Mouse (Mus musculus) embryonic facial prominence, embryonic 12.5 days (tissue): ENCODE results near the gene Derl3. TPM values are rescaled to one million over a fixed set of nuclear protein-coding genes. Genes with fewer than 3 reads are reported as not detected.

Source experiments
- ATAC-seq: fragments of 200-750 bp; cut with Nextera tagmentation; 2 replicates; pipeline ENCODE4 v1.8.0; 2017; ENCODE audit not compliant: insufficient number of reproducible peaks, insufficient read depth, low FRiP score, low TSS enrichment
- H3K27ac ChIP-seq: fragments of 300-500 bp; sonication (generic); 2 replicates; pipeline ENCODE4 v1.5.1; 2016; ENCODE audit warnings: mild to moderate bottlenecking
- H3K27me3 ChIP-seq: fragments of 300-500 bp; sonication (generic); 2 replicates; pipeline ENCODE4 v1.6.1; 2016; ENCODE audit warnings: mild to moderate bottlenecking, moderate library complexity
- H3K36me3 ChIP-seq: fragments of 300-500 bp; sonication (generic); 2 replicates; pipeline ENCODE4 v1.6.1; 2016; ENCODE audit warnings: mild to moderate bottlenecking
- H3K4me1 ChIP-seq: fragments of 300-500 bp; sonication (generic); 2 replicates; pipeline ENCODE4 v1.6.1; 2016
- H3K4me2 ChIP-seq: fragments of 300-500 bp; sonication (generic); replicated peaks from 2 replicates; pipeline ENCODE4 v1.6.1; 2016; ENCODE audit warnings: mild to moderate bottlenecking, moderate library complexity
- H3K4me3 ChIP-seq: fragments of 300-500 bp; sonication (generic); 2 replicates; pipeline ENCODE4 v1.5.1; 2016; ENCODE audit warnings: mild to moderate bottlenecking
- H3K9ac ChIP-seq: fragments of 300-500 bp; sonication (generic); 2 replicates; pipeline ENCODE4 v1.6.1; 2016; ENCODE audit warnings: mild to moderate bottlenecking, moderate library complexity
- H3K9me3 ChIP-seq: fragments of 300-500 bp; sonication (generic); 2 replicates; pipeline ENCODE4 v1.6.1; 2016; ENCODE audit warnings: mild to moderate bottlenecking, moderate library complexity
- WGBS: fragments of 180-500 bp; shearing (Covaris S2); methylation state at CpG from one replicate; pipeline ENCODE4 v1.1.7; 2016; 5-methylcytosine and 5-hydroxymethylcytosine counted together
- polyA plus RNA-seq: library from polyadenylated mRNA; unstranded; fragments of >200 nt; fragmentation: Nextera tagmentation; extraction: Ambion mirVana; gene quantifications from 2 replicates; pipeline ENCODE4 v1.2.1, GENCODE M21; 2016

Gene Derl3
- polyA plus RNA-seq, 1 experiment from 2014 or later, result 3.9 TPM

GRCm38 (mm10) chr10:75894601-75895000 is 1.4 kb downstream of the Derl3 start:
- 72% methylated on average over 6 of the region's 6 CpGs for WGBS
- H3K27ac ChIP-seq, result no peak overlapping the region
- no peak overlapping the region for H3K4me3 ChIP-seq
- no peak overlapping the region for H3K4me2 ChIP-seq
- peaks cover 52% of the 10 kb centered on the region for H3K36me3 ChIP-seq
- ATAC-seq, result no peak
- no peak overlapping the region for H3K9ac ChIP-seq
- peaks cover 8% of the 10 kb centered on the region; the same call in 1 of the 2 replicates for H3K4me1 ChIP-seq
- H3K9me3 ChIP-seq, result no peaks in the 10 kb centered on the region
- no peaks in the 10 kb centered on the region for H3K27me3 ChIP-seq

- Histone ChIP-seq H3K36me3 (peaks cover 62% of the 10 kb centered on the region), H3K9me3 (no peaks in the 10 kb centered on the region), H3K9ac (no peak overlapping the region), H3K4me1 (peaks cover 7% of the 10 kb centered on the region; the same call in 1 of the 2 replicates), H3K4me3 (no peak overlapping the region), H3K27me3 (no peaks in the 10 kb centered on the region), H3K27ac (no peak overlapping the region), H3K4me2 (no peak overlapping the region)
- 90% methylated on average over 5 of the region's 5 CpGs for WGBS
- no peak for ATAC-seq
These were observed 2.5 kb downstream of the Derl3 start for GRCm38 (mm10) chr10:75895730-75896129.

- no peak for ATAC-seq
- Histone ChIP-seq H3K4me3 (no peak overlapping the region), H3K27ac (no peak overlapping the region), H3K36me3 (peaks cover 66% of the 10 kb centered on the region), H3K4me1 (peaks cover 7% of the 10 kb centered on the region; the same call in 1 of the 2 replicates), H3K27me3 (no peaks in the 10 kb centered on the region), H3K9me3 (no peaks in the 10 kb centered on the region), H3K4me2 (no peak overlapping the region), H3K9ac (no peak overlapping the region)
- WGBS, result 93% methylated on average over 1 of the region's 1 CpGs
These were observed 3.0 kb downstream of the Derl3 start for GRCm38 (mm10) chr10:75896208-75896607.

- ATAC-seq, result no peak
- 43% methylated on average over 6 of the region's 6 CpGs for WGBS
- H3K36me3 ChIP-seq, result peaks cover 78% of the 10 kb centered on the region
- H3K27me3 ChIP-seq, result no peaks in the 10 kb centered on the region
- no peaks in the 10 kb centered on the region for H3K9me3 ChIP-seq
- H3K9ac ChIP-seq, result no peak overlapping the region
- H3K4me3 ChIP-seq, result no peak overlapping the region
- H3K4me2 ChIP-seq, result no peak overlapping the region
- peaks cover 7% of the 10 kb centered on the region; the same call in 1 of the 2 replicates for H3K4me1 ChIP-seq
- no peak overlapping the region for H3K27ac ChIP-seq
These were observed 4.2 kb downstream of the Derl3 start for GRCm38 (mm10) chr10:75897373-75897772.

- WGBS, result 72% methylated on average over 6 of the region's 6 CpGs
- ATAC-seq, result no peak
- peaks cover 85% of the 10 kb centered on the region for H3K36me3 ChIP-seq
These were observed 4.9 kb downstream of the Derl3 start for GRCm38 (mm10) chr10:75898039-75898564.

DNA sequence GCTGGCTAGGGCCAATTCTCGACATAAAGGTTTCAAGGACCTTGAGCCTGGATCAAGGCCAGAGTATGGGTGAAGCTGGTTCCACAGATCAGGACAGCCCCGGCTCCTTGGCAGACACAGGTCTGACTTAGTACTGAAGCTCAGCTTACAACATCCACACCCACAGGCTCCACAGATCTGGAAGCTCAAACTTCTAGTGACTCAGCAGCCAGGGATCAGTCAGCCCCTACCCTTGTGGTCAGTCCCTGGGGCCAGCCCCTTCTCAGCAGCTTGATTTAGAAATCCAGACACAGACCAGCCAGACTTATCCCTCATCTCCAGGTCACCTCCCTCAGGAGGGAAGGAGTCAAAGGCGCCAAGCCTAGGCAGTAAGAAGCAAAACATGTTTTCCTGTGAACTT is 5.6 kb downstream of the Derl3 start:
- Histone ChIP-seq H3K9me3 (no peaks in the 10 kb centered on the region), H3K27me3 (no peaks in the 10 kb centered on the region), H3K27ac (no peak overlapping the region), H3K9ac (no peak overlapping the region), H3K4me1 (peaks cover under 1% of the 10 kb centered on the region; the same call in 1 of the 2 replicates), H3K36me3 (peaks cover 92% of the 10 kb centered on the region), H3K4me2 (no peak overlapping the region), H3K4me3 (no peak overlapping the region)
- no peak for ATAC-seq
- WGBS, result 74% methylated on average over 3 of the region's 3 CpGs

More at GRCm38 (mm10) chr10:75898039-75898564, 4.9 kb downstream of the Derl3 start:
- Histone ChIP-seq H3K27me3 (no peaks in the 10 kb centered on the region), H3K9me3 (no peaks in the 10 kb centered on the region), H3K27ac (no peak overlapping the region), H3K4me1 (peaks cover 7% of the 10 kb centered on the region; the same call in 1 of the 2 replicates), H3K4me3 (no peak overlapping the region), H3K9ac (no peak overlapping the region), H3K4me2 (no peak overlapping the region)

- Histone ChIP-seq H3K36me3 (peaks cover 90% of the 10 kb centered on the region), H3K4me2 (no peak overlapping the region), H3K4me3 (no peak overlapping the region), H3K27me3 (no peaks in the 10 kb centered on the region), H3K4me1 (no peaks in the 10 kb centered on the region), H3K9me3 (no peaks in the 10 kb centered on the region), H3K9ac (no peak overlapping the region), H3K27ac (no peak overlapping the region)
- ATAC-seq, result no peak
- WGBS, result 88% methylated on average over 5 of the region's 5 CpGs
These were observed 11.2 kb downstream of the Derl3 start for GRCm38 (mm10) chr10:75904391-75904790.

- WGBS, result 88% methylated on average over 4 of the region's 4 CpGs
- no peaks in the 10 kb centered on the region for H3K27me3 ChIP-seq
These were observed 13.7 kb downstream of the Derl3 start for GRCm38 (mm10) chr10:75906882-75907281.

GRCm38 (mm10) chr10:75910698-75911097 is 17.5 kb downstream of the Derl3 start:
- ATAC-seq, result no peak
- peaks cover 78% of the 10 kb centered on the region for H3K36me3 ChIP-seq
- no peaks in the 10 kb centered on the region for H3K9me3 ChIP-seq
- H3K27me3 ChIP-seq, result no peaks in the 10 kb centered on the region
- H3K4me1 ChIP-seq, result no peaks in the 10 kb centered on the region
- H3K4me2 ChIP-seq, result no peak overlapping the region
- no peak overlapping the region for H3K4me3 ChIP-seq
- WGBS, result 79% methylated on average over 2 of the region's 2 CpGs
- H3K27ac ChIP-seq, result no peak overlapping the region
- no peak overlapping the region for H3K9ac ChIP-seq

More at GRCm38 (mm10) chr10:75906882-75907281, 13.7 kb downstream of the Derl3 start:
- Histone ChIP-seq H3K36me3 (peaks cover 91% of the 10 kb centered on the region), H3K4me1 (no peaks in the 10 kb centered on the region), H3K9ac (no peak overlapping the region), H3K9me3 (no peaks in the 10 kb centered on the region), H3K4me2 (no peak overlapping the region), H3K4me3 (no peak overlapping the region), H3K27ac (no peak overlapping the region)
- ATAC-seq, result no peak

GRCm38 (mm10) chr10:75913013-75913589 is 19.9 kb downstream of the Derl3 start:
- no peak for ATAC-seq
- H3K27me3 ChIP-seq, result no peaks in the 10 kb centered on the region
- H3K4me3 ChIP-seq, result no peak overlapping the region
- peak overlapping the region; percentile 46; the same call in 1 of the 2 replicates for H3K27ac ChIP-seq
- peaks cover 20% of the 10 kb centered on the region for H3K4me1 ChIP-seq
- no peak overlapping the region for H3K4me2 ChIP-seq
- 58% methylated on average over 6 of the region's 6 CpGs for WGBS
- H3K9me3 ChIP-seq, result no peaks in the 10 kb centered on the region
- H3K36me3 ChIP-seq, result peaks cover 69% of the 10 kb centered on the region
- H3K9ac ChIP-seq, result no peak overlapping the region

DNA sequence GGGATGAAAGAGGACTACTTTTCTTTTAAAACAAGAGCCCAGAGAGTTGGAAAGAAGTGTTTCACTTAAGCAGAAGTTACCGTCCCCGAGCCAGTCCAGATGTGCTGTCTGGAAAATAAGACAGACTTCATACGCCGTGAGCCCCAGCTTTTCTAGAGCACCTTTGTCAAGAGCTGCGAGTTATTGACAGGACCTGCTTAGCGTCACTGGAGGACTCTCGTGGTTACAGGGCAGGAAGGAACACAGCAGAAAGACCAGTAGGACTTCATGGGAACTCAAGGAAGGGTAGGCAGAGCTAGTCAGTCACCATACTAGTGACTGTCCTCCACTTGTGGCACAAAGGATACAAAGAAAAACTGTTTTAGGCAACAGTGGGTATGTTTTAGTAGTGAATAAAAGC is 22.3 kb downstream of the Derl3 start:
- Histone ChIP-seq H3K4me3 (no peak overlapping the region), H3K9ac (no peak overlapping the region), H3K9me3 (no peaks in the 10 kb centered on the region), H3K4me1 (peaks cover 43% of the 10 kb centered on the region), H3K36me3 (peaks cover 63% of the 10 kb centered on the region), H3K4me2 (no peak overlapping the region), H3K27ac (no peak overlapping the region), H3K27me3 (no peaks in the 10 kb centered on the region)
- WGBS, result 77% methylated on average over 7 of the region's 7 CpGs
- no peak for ATAC-seq

DNA sequence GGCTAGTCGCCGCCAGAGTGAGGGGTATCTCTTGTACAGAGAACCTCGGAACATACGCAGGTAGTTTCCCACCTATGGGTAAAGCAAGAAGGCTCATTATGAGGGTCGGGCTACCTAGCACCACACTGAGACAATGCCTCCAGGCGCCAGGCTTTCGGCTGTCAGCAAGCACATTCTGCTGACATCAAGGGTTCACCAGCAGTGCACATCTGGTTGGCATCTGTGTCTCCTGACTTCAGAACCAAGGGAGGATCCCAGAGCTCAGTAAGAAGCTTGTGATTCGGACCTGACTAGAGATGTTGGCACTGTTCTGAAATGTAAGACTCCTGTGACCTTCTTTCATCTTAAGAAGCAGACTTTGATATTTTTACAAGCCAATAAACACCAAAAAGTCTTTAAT is 23.6 kb downstream of the Derl3 start:
- H3K27me3 ChIP-seq, result no peaks in the 10 kb centered on the region
- ATAC-seq, result no peak
- peaks cover 46% of the 10 kb centered on the region for H3K4me1 ChIP-seq
- H3K9me3 ChIP-seq, result no peaks in the 10 kb centered on the region
- H3K27ac ChIP-seq, result no peak overlapping the region
- H3K4me2 ChIP-seq, result no peak overlapping the region
- H3K9ac ChIP-seq, result no peak overlapping the region
- peaks cover 50% of the 10 kb centered on the region for H3K36me3 ChIP-seq
- WGBS, result 59% methylated on average over 8 of the region's 8 CpGs
- no peak overlapping the region for H3K4me3 ChIP-seq
